24 mouse cellular contexts compared by ENCODE assay signal in the genomic region with DNA sequence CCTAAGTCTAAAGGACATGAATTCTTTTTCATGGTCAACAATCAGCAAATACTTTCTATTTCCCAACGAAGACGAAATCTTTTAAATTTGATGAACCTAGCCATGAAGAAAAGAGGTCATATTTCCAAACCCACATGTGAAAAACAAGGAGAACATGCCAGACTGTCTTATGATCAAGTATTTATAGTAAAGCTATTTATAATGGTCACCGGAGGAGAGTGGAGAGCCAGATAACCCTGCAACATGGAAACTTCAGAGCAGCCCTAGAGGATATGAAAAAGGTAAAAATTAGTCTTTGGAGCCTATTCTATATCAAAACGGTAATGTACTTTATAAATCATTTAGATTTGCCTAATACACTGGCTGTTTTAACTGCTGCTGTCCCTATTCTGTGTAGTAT. TPM values are rescaled to one million over a fixed set of nuclear protein-coding genes. Genes with fewer than 3 reads are reported as not detected.
DNase-seq lines count a peak whose midpoint lies in the region; ATAC-seq lines count a peak whose summit lies in the region.
"Had no signal": no experiment of that assay in that cellular context is flagged by ENCODE, and none has a peak within 500 bp of the region (broad histone marks: within the 10 kb centered on the region; RNA-seq: fewer than 3 reads in every experiment).

A gene (plus strand): TSS at position 166 of the 400 bp plus-strand sequence.

- no peaks in the 10 kb centered on the region for H3K9me3 ChIP-seq in heart, embryonic 15.5 days (replicated peaks)
- H3K9me3 ChIP-seq in hindbrain, embryonic 16.5 days (ENCODE audit: control insufficient read depth, low read length): no peaks in the 10 kb centered on the region
- no peaks in the 10 kb centered on the region for H3K9me3 ChIP-seq in forebrain, embryonic 11.5 days (ENCODE audit: control insufficient read depth, low read length)
- H3K9me3 ChIP-seq: embryonic facial prominence, embryonic 15.5 days; liver, embryonic 13.5 days; midbrain, embryonic 12.5 days had no signal

- H3K4me3 ChIP-seq in heart, embryonic 15.5 days: no peak within 1 kb of the TSS
- no peak within 1 kb of the TSS for H3K4me3 ChIP-seq in hindbrain, embryonic 16.5 days (ENCODE audit: low read length)
- no peak within 1 kb of the TSS for H3K4me3 ChIP-seq in forebrain, embryonic 11.5 days (ENCODE audit: low read depth, low read length)
- H3K4me3 ChIP-seq: embryonic facial prominence, embryonic 15.5 days; left cerebral cortex, adult 2 months; liver, embryonic 13.5 days; midbrain, embryonic 12.5 days had no signal

- WGBS in heart, embryonic 15.5 days: 76% methylated on average over 4 of the region's 4 CpGs
- 92% methylated on average over 4 of the region's 4 CpGs for WGBS in hindbrain, embryonic 16.5 days
- WGBS in forebrain, embryonic 11.5 days: 89% methylated on average over 4 of the region's 4 CpGs

- H3K27me3 ChIP-seq in heart, embryonic 15.5 days: no peaks in the 10 kb centered on the region
- no peaks in the 10 kb centered on the region for H3K27me3 ChIP-seq in hindbrain, embryonic 16.5 days (replicated peaks; ENCODE audit: control insufficient read depth, insufficient read depth, low read length)
- H3K27me3 ChIP-seq in forebrain, embryonic 11.5 days (ENCODE audit: control insufficient read depth, insufficient read depth, low read length): no peaks in the 10 kb centered on the region
- H3K27me3 ChIP-seq: embryonic facial prominence, embryonic 15.5 days; liver, embryonic 13.5 days; midbrain, embryonic 12.5 days had no signal

- no peak for ATAC-seq in heart, embryonic 15.5 days (replicated peaks; ENCODE audit: insufficient number of reproducible peaks, insufficient read depth, low FRiP score, low read depth)
- no peak for ATAC-seq in hindbrain, embryonic 16.5 days
- ATAC-seq in forebrain, embryonic 11.5 days (replicated peaks; ENCODE audit: low FRiP score): no peak
- ATAC-seq: activated CD4-positive, CD25-positive, alpha-beta regulatory T cell, adult 4 months; forebrain, embryonic 16.5 days; intestine, postnatal 0 days had no signal

- H3K9ac ChIP-seq in heart, embryonic 15.5 days: no peak within 1 kb of the TSS
- H3K9ac ChIP-seq in hindbrain, embryonic 16.5 days (ENCODE audit: low read depth, low read length): no peak within 1 kb of the TSS
- H3K9ac ChIP-seq in forebrain, embryonic 11.5 days (ENCODE audit: low read length): no peak within 1 kb of the TSS
- H3K9ac ChIP-seq: embryonic facial prominence, embryonic 15.5 days; liver, embryonic 13.5 days; midbrain, embryonic 12.5 days had no signal

- H3K36me3 ChIP-seq in heart, embryonic 15.5 days: no peaks in the 10 kb centered on the region
- H3K36me3 ChIP-seq in hindbrain, embryonic 16.5 days (ENCODE audit: control insufficient read depth, insufficient read depth, low read length): no peaks in the 10 kb centered on the region
- no peaks in the 10 kb centered on the region for H3K36me3 ChIP-seq in forebrain, embryonic 11.5 days (ENCODE audit: control insufficient read depth, insufficient read depth, low read length)
- H3K36me3 ChIP-seq: embryonic facial prominence, embryonic 15.5 days; liver, embryonic 13.5 days; midbrain, embryonic 12.5 days had no signal

- DNase-seq in gastrocnemius, adult 8-10 months (ENCODE audit: low spot score in 2 of 2): no peak
- no peak for DNase-seq in gastrocnemius, postnatal 14 days
- no peak for DNase-seq in heart, postnatal 36 days
- no peak for DNase-seq in cerebellum, adult 18-20 months
- DNase-seq in forebrain, embryonic 11.5 days (ENCODE audit: low spot score): no peak
- DNase-seq: adrenal gland, adult 8-10 months; cerebellum, adult 2 months; cerebellum, postnatal 36 days; kidney, postnatal 4 days; layer of hippocampus, adult 9-11 months; liver, embryonic 13.5 days; lung, adult 2 months; lung, postnatal 14 days had no signal

- H3K4me2 ChIP-seq in heart, embryonic 15.5 days: no peak within 1 kb of the TSS
- H3K4me2 ChIP-seq in hindbrain, embryonic 16.5 days (ENCODE audit: low read length): no peak within 1 kb of the TSS
- no peak within 1 kb of the TSS for H3K4me2 ChIP-seq in forebrain, embryonic 11.5 days (ENCODE audit: low read depth, low read length, severe bottlenecking)
- H3K4me2 ChIP-seq: embryonic facial prominence, embryonic 15.5 days; liver, embryonic 13.5 days; midbrain, embryonic 12.5 days had no signal

- intact Hi-C loops in gastrocnemius, postnatal 14 days (cut with DNase I; ENCODE audit: low total_unique reads): no loop called here
- intact Hi-C loops in heart, postnatal 36 days (cut with DNase I): no loop called here

- peaks cover 6% of the 10 kb centered on the region; the same call in 1 of the 2 replicates for H3K4me1 ChIP-seq in heart, embryonic 15.5 days (replicated peaks)
- H3K4me1 ChIP-seq in hindbrain, embryonic 16.5 days (ENCODE audit: control insufficient read depth, insufficient read depth, low read depth, low read length): no peaks in the 10 kb centered on the region
- H3K4me1 ChIP-seq in forebrain, embryonic 11.5 days (replicated peaks; ENCODE audit: control insufficient read depth, insufficient read depth, low read length): no peaks in the 10 kb centered on the region
- H3K4me1 ChIP-seq: embryonic facial prominence, embryonic 15.5 days; midbrain, embryonic 12.5 days had no signal

- peak within 1 kb of the TSS; percentile 26; the same call in 1 of the 2 replicates for H3K27ac ChIP-seq in heart, embryonic 15.5 days
- no peak within 1 kb of the TSS for H3K27ac ChIP-seq in hindbrain, embryonic 16.5 days (ENCODE audit: low read depth, low read length)
- H3K27ac ChIP-seq in forebrain, embryonic 11.5 days (ENCODE audit: low read depth, low read length): no peak within 1 kb of the TSS
- H3K27ac ChIP-seq: embryonic facial prominence, embryonic 15.5 days; left cerebral cortex, adult 2 months; liver, embryonic 13.5 days; midbrain, embryonic 12.5 days had no signal

RNA-seq across cellular contexts. Expression of the gene that starts here (rescaled TPM):
- total RNA-seq in gastrocnemius, adult 8-10 months (2022): 100 to 1,000 TPM; 119 to 141 (median 124) TPM
- 10 to 100 TPM; 33.2 to 37.8 TPM for total RNA-seq in gastrocnemius, postnatal 14 days (2021)
- polyA plus RNA-seq in heart, embryonic 15.5 days (2015; fragmentation: Nextera tagmentation; extraction: Ambion mirVana): 1.1 and 1.8 TPM in 2 replicates
- 10 to 100 TPM; 89.6 to 92.3 TPM for total RNA-seq in heart, postnatal 36 days (2021)
- 0.14 and 0.15 TPM in 2 replicates for polyA plus RNA-seq in hindbrain, embryonic 16.5 days (2015; fragmentation: Nextera tagmentation; extraction: Ambion mirVana)
- polyA plus RNA-seq in forebrain, embryonic 11.5 days (2014; fragmentation: Nextera tagmentation; extraction: Ambion mirVana): not detected in 2 replicates
- total RNA-seq: adrenal gland, adult 8-10 months; megakaryocyte progenitor cell, adult 5-6 weeks; neutrophil, adult 5-6 weeks had no signal
- polyA plus RNA-seq: C2C12; liver, embryonic 13.5 days; midbrain, embryonic 12.5 days had no signal
